Mouse (Mus musculus): ENCODE results near the gene Macrod2.

DNA sequence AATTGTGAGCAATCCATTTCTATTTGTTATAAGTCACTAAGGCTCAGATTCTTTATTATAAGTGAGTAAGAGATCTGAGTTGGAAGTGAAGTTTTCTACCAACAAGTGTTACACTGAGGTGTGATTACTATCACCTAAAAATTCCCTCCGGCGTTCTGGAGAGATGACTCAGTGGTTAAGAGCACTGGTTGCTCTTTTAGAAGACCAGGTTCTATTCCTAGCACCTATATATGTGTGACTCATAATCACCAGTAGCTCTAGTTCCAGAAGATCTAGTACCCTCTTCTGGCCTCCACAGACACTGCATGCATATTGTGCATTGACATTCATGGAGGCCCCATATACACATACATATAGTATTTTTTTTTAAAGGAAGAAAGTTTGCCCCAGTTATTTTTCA is 80.7 kb downstream of the Macrod2 start:
- no peak for TF ChIP-seq CTCF (IDR thresholded peaks at IDR 0.05; ENCODE audit: low read depth)
- no peak for TF ChIP-seq EP300 (IDR thresholded peaks at IDR 0.05; ENCODE audit: low read depth)
